Mouse (Mus musculus): Measurements from ENCODE around the gene Fam90a1a. TPM values are rescaled to one million over a fixed set of nuclear protein-coding genes. Genes with fewer than 3 reads are reported as not detected.

Fam90a1a gene
- not detected for polyA plus RNA-seq (2017; shearing (Covaris generic))

DNA sequence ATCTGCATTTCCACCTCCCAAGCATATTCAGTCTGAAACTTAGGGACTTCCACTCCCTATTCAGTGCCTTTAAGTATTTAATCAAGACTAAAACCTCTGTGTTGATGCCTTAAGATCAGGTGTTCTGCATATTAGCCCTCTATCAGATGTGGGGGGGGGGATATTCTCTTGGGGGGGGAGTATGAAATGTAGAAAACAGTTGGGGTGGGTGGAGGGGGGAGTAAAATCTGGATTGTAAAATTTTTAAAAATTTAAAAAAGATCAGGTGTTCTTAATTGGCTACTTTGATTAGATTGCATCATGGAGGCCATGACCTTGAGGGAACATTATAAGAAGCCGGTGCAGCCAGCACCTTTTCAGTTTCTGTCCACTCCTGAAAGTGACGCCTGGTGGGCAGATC is at the start of gene Fam90a1a:
Fam90a1a (plus strand) TSS at position 301 of the 400 bp plus-strand sequence.

DNA sequence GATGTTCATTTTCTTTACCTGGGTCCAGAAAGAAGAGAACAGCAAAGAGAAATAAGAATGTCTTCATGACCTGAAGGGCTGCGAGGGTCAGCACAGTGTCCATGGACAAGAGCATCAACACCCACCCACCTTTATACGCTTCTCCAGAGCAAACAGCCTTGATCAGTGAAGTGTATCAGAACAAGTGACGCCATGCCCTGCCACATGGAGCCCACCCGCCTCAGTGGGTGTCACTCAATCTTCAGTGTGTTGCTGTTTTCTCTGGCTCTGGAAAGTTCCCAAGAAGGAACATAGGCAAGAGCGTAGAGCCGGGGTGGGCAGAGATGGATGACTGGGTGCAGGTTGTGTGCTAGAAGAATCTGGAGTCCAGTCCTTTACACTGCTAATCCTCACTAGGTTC is 25.9 kb upstream of the Fam90a1a start, which contains the start of gene Defb15:
Defb15 (minus strand) TSS at position 101 of the 400 bp plus-strand sequence.

DNA sequence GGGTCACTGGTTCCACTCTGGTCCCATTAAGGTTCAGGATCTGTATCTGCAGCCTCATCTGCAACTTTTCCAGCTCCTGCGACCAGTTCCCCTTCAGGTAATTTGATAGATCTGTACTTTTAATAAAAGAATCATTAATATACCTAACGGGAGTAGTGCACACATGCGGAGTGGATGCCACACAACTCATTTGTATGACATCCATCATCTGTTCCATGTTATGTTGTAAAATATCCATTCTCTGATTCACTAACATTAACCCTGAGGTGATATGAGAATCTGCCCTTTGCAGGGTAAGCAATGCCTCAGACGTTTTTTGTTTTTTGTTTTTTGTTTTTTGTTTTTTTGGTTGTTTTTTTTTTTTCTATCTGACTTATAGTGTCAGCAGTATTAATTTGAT is 20.5 kb upstream of the Fam90a1a start, which contains the start of gene Defb35:
Defb35 (plus strand) TSS at position 301 of the 400 bp plus-strand sequence.

DNA sequence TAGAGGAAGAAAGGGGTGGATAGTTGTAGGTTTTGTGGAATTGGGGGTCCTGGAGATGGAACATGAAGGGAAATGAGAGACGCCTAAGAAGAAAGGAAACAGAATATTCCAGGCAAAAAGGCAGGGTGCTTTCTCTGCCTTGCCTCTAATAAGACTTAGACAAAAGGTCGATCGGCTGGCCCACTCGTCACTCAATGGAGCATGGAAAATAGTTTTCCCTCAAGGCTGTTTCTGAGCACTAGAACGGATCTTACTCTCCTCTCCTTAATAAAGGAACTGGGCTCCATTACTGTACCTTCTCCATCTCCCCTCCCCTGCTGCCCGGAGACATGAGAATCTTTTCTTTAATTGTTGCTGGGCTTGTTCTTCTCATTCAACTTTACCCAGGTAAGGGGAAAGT is 12.1 kb upstream of the Fam90a1a start, which contains the start of gene Defb13:
Defb13 (plus strand) TSS at position 301 of the 400 bp plus-strand sequence.

DNA sequence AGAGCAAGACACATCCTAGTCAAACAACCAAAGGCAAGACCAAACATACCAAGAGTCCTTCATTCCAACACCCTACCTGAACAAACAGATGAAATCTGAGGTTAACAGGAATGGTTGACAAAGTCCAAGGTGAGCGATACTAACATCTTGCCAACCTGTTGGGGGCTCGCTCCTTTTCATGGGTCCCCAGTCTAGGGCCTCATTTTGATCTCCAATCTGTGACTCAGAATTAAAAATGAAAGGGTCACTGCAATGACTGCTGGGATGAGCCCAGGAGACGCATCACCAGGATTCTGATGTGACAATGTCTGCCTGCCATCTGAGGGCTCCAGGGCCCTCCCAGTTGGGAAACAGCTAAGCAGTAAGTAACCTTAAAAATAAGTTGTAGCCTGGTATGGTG is 11.0 kb downstream of the Fam90a1a start, which contains the start of gene Ccdc70:
Ccdc70 (plus strand) TSS at position 301 of the 400 bp plus-strand sequence.

Other genes with a start within 250 kb of the Fam90a1a start
- gene Defa24, start 224.2 kb upstream of the Fam90a1a start, polyA plus RNA-seq (2017; shearing (Covaris generic)): not detected
- not detected for gene Defb50, start 135.2 kb upstream of the Fam90a1a start, polyA plus RNA-seq (2017; shearing (Covaris generic))
- gene Defb2, start 118.8 kb upstream of the Fam90a1a start, polyA plus RNA-seq (2017; shearing (Covaris generic)): not detected
- not detected for gene Defb10, start 99.8 kb upstream of the Fam90a1a start, polyA plus RNA-seq (2017; shearing (Covaris generic))
- not detected for gene Defb9, start 73.3 kb upstream of the Fam90a1a start, polyA plus RNA-seq (2017; shearing (Covaris generic))
- gene Defb11, start 52.3 kb upstream of the Fam90a1a start, polyA plus RNA-seq (2017; shearing (Covaris generic)): not detected
- gene Defb15, start 26.0 kb upstream of the Fam90a1a start, polyA plus RNA-seq (2017; shearing (Covaris generic)): not detected
- not detected for gene Defb35, start 20.4 kb upstream of the Fam90a1a start, polyA plus RNA-seq (2017; shearing (Covaris generic))
- gene Defb13, start 12.0 kb upstream of the Fam90a1a start, polyA plus RNA-seq (2017; shearing (Covaris generic)): not detected
- gene Ccdc70, start 11.1 kb downstream of the Fam90a1a start, polyA plus RNA-seq (2017; shearing (Covaris generic)): not detected
- 0.05 TPM for gene Atp7b, start 101.6 kb downstream of the Fam90a1a start, polyA plus RNA-seq (2017; shearing (Covaris generic))
- gene Alg11, start 102.0 kb downstream of the Fam90a1a start, polyA plus RNA-seq (2017; shearing (Covaris generic)): 10.2 TPM
- not detected for gene Nek5, start 166.3 kb downstream of the Fam90a1a start, polyA plus RNA-seq (2017; shearing (Covaris generic))
- 4.2 TPM for gene Nek3, start 207.7 kb downstream of the Fam90a1a start, polyA plus RNA-seq (2017; shearing (Covaris generic))
- 1.5 TPM for gene Ckap2, start 227.1 kb downstream of the Fam90a1a start, polyA plus RNA-seq (2017; shearing (Covaris generic))
- gene Vps36, start 234.1 kb downstream of the Fam90a1a start, polyA plus RNA-seq (2017; shearing (Covaris generic)): 31.7 TPM

Measured in effector memory CD4-positive, alpha-beta T cell, adult 5 months (primary cell).